Mouse (Mus musculus) gastrocnemius, adult 8-10 months (tissue): Measurements from ENCODE around the gene Nfatc3. TPM values are rescaled to one million over a fixed set of nuclear protein-coding genes. Genes with fewer than 3 reads are reported as not detected.

Source experiments
- DNase-seq, 2 experiments: peaks; one replicate each; pipeline ENCODE4 v3.0.0; 2022; ENCODE audit warnings: low spot score in 2 of 2
- total RNA-seq, 4 experiments: library from RNA; stranded (reverse); gene quantifications; 2 replicates each; pipeline ENCODE4 v1.2.4; 2022

Nfatc3 gene
- total RNA-seq, 4 experiments from 2014 or later = 23.6 to 30.5 (median 25.5) TPM

- DNase-seq = no peak
These were observed 86.7 kb downstream of the Nfatc3 start for GRCm38 (mm10) chr8:106145331-106145730.

DNA sequence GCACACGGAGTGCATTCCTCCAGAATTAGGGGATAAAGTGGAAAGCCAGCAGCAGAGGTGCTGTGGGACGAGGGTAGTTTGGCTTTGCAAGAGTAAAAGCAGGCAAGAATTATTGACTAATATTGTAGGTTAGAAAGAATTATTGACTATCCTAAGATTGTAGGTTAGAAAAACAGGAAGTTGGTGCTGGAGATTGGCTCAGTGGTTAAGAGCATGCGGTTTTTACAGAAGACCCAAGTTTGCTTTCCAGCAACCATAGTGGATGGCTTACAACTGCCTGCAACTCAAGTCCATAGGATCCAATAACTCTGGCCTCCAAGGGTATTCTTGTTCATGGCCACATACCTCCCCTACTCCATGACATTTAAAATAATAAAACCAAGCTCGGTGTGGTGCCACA lies 87.4 kb downstream of the Nfatc3 start:
- no peak for DNase-seq

GRCm38 (mm10) chr8:106147868-106148565 lies 89.4 kb downstream of the Nfatc3 start:
- DNase-seq = peak; percentile 59 to 65

- no peak for DNase-seq
These were observed 90.4 kb downstream of the Nfatc3 start for GRCm38 (mm10) chr8:106149025-106149424.

- peak; percentile 86 to 88 for DNase-seq
These were observed 91.4 kb downstream of the Nfatc3 start, which contains the start of gene Pla2g15 for GRCm38 (mm10) chr8:106149801-106150652. Gene Pla2g15, plus strand, starts transcription at chr8:106150399.

GRCm38 (mm10) chr8:106150653-106151000 lies 92.0 kb downstream of the Nfatc3 start:
- no peak for DNase-seq

GRCm38 (mm10) chr8:106151041-106151440 lies 92.4 kb downstream of the Nfatc3 start:
- no peak for DNase-seq

DNA sequence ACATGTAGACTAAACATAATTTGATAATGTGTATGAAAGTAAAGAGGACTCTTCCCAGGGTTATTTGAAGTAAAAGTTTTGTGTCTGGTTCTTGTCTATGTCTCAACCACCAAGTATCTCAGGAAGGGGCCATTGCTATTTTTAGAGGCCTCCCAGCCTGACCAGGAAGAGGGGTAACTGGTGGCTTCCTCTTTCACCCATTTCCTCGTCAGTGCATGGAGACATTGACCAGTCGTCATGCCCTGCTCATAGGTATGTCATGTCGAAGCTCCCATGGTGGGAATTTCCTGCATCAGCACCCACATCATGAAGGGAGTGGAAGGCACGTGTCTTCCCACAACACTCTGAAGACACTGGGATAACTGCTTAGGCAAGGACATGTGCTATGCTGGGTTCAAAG lies 94.2 kb downstream of the Nfatc3 start:
- no peak for DNase-seq

- DNase-seq = no peak
These were observed 98.8 kb downstream of the Nfatc3 start for GRCm38 (mm10) chr8:106157419-106157818.

DNA sequence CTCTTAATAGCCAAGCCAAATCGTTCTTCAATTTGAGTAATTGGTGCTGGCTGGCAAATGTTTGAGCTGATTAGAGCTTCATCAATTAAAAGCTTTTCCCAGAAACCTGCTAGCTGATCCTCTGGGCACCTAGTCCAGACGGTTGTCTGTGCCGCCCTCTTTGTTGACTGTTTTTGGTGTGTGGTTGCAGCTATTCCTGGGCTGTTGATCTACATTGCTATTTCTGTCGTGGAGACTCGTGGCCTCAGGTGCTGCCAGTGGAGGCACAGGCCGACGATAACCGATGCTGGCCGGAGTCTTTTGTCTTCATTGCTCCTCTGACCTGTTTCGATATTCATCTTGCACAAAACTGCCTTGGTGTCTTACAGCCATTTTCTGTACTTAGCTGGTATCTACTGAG lies 99.7 kb downstream of the Nfatc3 start:
- peak in 1 of 2 experiments; percentile 45 for DNase-seq

GRCm38 (mm10) chr8:106159876-106160275 lies 101.2 kb downstream of the Nfatc3 start:
- DNase-seq = no peak

GRCm38 (mm10) chr8:106163251-106163650 lies 104.6 kb downstream of the Nfatc3 start:
- no peak for DNase-seq

GRCm38 (mm10) chr8:106165460-106165859 lies 106.8 kb downstream of the Nfatc3 start:
- peak; percentile 58 to 64 for DNase-seq

DNA sequence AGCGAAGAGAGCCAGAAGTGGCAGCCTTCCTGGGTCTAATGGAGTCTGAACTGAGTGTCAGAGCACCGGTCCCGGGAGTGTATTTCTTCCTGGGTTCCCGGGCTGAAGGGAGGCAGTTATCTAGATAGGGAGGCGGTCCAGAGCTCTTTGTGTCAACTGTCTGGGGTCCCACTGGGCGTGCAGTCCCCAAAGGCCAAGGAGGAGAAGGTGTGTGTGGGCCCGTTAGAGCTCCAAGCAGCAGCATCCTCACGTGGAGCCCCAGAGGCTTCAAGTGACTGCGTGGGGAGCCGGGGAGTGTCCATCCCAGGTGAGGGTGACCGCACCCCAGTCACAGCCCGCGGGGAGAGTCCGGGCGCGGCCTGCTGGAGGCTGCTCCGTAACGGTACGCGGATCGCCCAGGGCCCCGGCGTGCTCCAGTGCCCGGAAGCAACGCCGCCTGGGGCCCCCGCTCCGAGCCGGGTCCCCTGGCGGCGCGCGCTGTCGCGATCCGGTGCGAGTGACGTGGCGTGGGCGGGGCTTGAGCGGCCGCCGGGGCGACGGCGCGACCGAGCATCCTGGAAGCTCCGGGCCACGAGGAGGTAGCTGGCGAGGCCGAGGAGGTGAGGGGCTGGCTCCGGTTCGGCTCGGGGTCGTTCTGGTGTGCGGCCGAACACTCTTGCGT lies 109.8 kb downstream of the Nfatc3 start, which contains the start of gene Slc7a6:
Gene Slc7a6, plus strand, starts transcription at position 502 of the 661 bp plus-strand sequence.
- peak; percentile 62 to 74 for DNase-seq

GRCm38 (mm10) chr8:106169017-106169933 lies 110.6 kb downstream of the Nfatc3 start:
- DNase-seq = no peak

DNA sequence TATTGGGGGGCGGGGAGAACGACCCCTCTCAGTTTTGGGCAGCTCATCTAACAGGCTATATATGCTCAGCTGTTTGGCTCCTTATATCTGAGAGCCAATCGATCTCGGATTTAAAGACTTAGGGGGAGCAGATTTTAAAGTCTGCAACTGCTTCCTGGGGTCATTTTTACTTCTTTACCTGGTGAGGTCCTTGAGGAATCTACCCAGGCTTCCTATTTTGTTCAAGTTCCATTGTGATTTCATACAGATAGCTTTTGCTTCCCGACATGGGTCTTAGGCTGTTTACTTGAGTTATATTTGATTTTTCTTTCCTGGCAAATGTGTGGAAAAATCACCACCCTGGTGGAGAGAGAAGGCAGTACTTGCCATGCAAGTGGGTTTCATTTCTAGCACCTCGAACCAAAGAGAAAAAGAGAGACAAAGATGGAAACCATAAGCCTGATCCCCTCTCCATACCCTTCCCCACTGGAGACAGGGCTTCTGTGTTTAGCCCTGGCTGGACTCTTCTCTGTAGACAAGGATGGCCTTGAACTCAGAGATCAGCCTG lies 111.4 kb downstream of the Nfatc3 start:
- no peak for DNase-seq

- DNase-seq = no peak
These were observed 114.9 kb downstream of the Nfatc3 start for GRCm38 (mm10) chr8:106173566-106173965.

DNA sequence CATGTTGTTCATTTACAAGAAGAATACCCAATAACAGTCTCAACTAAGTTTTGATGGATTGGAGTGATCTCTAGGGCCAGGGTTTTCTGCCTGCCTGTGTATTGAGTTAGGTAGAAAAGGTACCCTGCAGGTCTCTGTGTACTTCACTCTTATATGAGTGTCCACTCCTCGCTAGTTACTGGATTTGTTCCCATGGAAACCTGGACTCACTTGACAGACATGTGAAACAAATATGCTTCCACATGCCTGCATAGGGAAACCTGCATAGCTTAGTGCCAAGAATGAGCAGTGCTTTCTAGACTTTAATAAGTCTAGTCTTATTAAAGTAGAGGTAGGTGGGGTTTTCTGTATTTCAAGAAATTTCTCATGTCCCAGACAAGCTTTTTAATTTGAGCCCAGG lies 118.3 kb downstream of the Nfatc3 start:
- DNase-seq = no peak

DNA sequence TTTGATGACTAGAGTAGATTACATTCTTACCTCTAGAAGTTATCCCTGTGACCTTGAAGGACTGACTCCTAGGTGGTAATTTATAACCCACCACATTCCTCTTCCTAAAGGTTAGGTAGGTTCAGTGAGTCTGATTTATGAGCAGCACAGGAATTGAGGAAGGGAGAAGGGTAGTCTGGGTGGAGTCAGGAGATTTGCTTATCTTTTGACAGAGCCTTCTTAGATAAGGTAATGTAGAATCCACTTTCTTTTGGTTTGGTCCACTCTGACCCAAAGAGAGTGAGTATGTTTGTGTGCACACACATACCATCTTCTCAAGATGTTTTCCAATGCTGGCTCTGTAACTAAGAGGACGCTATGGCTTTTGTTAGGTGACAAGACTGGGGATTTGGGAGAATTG lies 119.0 kb downstream of the Nfatc3 start:
- no peak for DNase-seq

DNA sequence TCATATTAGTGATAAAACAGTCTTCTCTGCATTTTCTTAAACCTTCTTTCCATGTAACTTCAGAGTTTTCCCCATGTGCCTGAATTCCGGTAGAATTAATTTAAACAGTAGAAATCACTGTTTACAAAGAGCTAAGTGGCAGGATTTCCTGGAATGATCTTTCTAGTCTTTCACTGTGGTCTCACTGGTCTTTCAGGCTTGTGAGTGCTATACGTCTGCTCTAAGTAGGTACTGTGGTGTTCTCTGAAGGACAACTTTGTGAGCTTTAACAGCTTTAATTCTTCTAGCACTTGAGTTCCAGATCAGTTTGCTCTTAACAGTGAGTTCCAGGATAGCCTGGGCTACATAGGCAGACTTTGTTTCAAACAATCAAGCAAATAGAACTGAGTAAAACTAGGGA lies 119.8 kb downstream of the Nfatc3 start:
- DNase-seq = no peak
